Mouse (Mus musculus): ENCODE results near the gene Wnt9a. TPM values are rescaled to one million over a fixed set of nuclear protein-coding genes. Genes with fewer than 3 reads are reported as not detected.

The Wnt9a gene
- total RNA-seq, 2 experiments from 2014 or later: 17.0 to 18.7 TPM

GRCm38 (mm10) chr11:59369848-59370247 is 63.1 kb downstream of the Wnt9a start:
- no peak for DNase-seq (ENCODE audit: low spot score in 2 of 2)
- intact Hi-C loops (cut with DNase I): no loop called here

GRCm38 (mm10) chr11:59375475-59375874 is 68.7 kb downstream of the Wnt9a start, which contains the start of gene Prss38:
Prss38 (minus strand) TSS chr11:59375657.
- intact Hi-C loops (cut with DNase I): no loop called here

GRCm38 (mm10) chr11:59377999-59378398 is 71.3 kb downstream of the Wnt9a start:
- DNase-seq (ENCODE audit: low spot score in 2 of 2): no peak
- intact Hi-C loops (cut with DNase I): no loop called here

More at GRCm38 (mm10) chr11:59375475-59375874, 68.7 kb downstream of the Wnt9a start, which contains the start of gene Prss38:
- DNase-seq (ENCODE audit: low spot score in 2 of 2): no peak

- intact Hi-C loops (cut with DNase I): no loop called here
- DNase-seq (ENCODE audit: low spot score in 2 of 2): no peak
Measured at GRCm38 (mm10) chr11:59379547-59379946, 72.8 kb downstream of the Wnt9a start.

Small RNA genes within 50 kb of the gene (microRNA-seq; reads per million reads assigned to microRNA genes)
- 0 reads per million in 2 experiments for gene Gm24756

Other genes with a start within 250 kb of the Wnt9a start
- gene Obscn, start 170.5 kb upstream of the Wnt9a start, total RNA-seq (2021): 1 to 10 TPM; 1.2 to 1.5 TPM
- gene Iba57, start 143.2 kb upstream of the Wnt9a start, total RNA-seq (2021): 1 to 10 TPM; 7.1 to 8.8 TPM
- 10 to 100 TPM in 1 of 2 experiments, 1 to 10 TPM in 1; 9.8 to 12.2 TPM for gene Gjc2, start 123.7 kb upstream of the Wnt9a start, total RNA-seq (2021)
- gene Guk1, start 114.7 kb upstream of the Wnt9a start, total RNA-seq (2021): 100 to 1,000 TPM; 124 to 134 TPM
- gene Mrpl55, start 104.4 kb upstream of the Wnt9a start, total RNA-seq (2021): 10 to 100 TPM; 35.4 to 38.6 TPM
- 10 to 100 TPM; 20.6 to 21.3 TPM for gene 2310033P09Rik, start 98.6 kb upstream of the Wnt9a start, total RNA-seq (2021)
- 100 to 1,000 TPM; 414 to 438 TPM for gene Arf1, start 78.7 kb upstream of the Wnt9a start, total RNA-seq (2021)
- not detected for gene Wnt3a, start 16.2 kb upstream of the Wnt9a start, total RNA-seq (2021)
- gene Prss38, start 68.7 kb downstream of the Wnt9a start, total RNA-seq (2021): not detected
- 10 to 100 TPM; 28.4 to 28.9 TPM for gene Jmjd4, start 143.1 kb downstream of the Wnt9a start, total RNA-seq (2021)
- 100 to 1,000 TPM; 384 to 420 TPM for gene Snap47, start 144.3 kb downstream of the Wnt9a start, total RNA-seq (2021)
- 1 to 10 TPM; 3.3 to 3.7 TPM for gene Zfp867, start 165.5 kb downstream of the Wnt9a start, total RNA-seq (2021)
- gene Zkscan17, start 219.8 kb downstream of the Wnt9a start, total RNA-seq (2021): 1 to 10 TPM; 8.8 to 9.5 TPM
- under 1 TPM; 0.85 to 0.87 TPM for gene Nlrp3, start 234.6 kb downstream of the Wnt9a start, total RNA-seq (2021)